Mouse (Mus musculus): Measurements from ENCODE around the gene Sdr42e1.

The Sdr42e1 gene

GRCm38 (mm10) chr8:117677011-117677410 lies 3.5 kb upstream of the Sdr42e1 start:
- no peak for TF ChIP-seq GATA4 (IDR thresholded peaks at IDR 0.05; ENCODE audit: insufficient replicate concordance, low read length)

DNA sequence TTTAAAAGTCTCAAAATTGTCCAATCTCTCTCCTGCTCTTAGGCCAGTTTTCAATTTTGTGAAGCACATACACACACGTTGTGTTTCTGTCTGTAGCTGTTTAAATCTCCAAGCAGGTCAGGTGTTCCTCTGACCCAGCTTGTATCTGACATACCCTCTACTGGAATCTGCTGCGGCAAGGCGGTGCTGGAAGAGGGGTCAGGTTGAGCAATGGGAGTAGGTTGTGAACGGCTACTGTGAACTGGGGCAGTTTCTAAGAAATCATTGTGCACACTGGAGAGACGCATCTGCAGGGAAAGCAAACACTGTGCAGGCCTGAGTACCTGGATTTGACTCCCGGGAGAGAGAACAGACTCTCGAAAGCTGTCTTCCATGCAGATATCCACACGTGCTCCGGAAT lies 3.0 kb upstream of the Sdr42e1 start:
- TF ChIP-seq GATA4 (IDR thresholded peaks at IDR 0.05; ENCODE audit: insufficient replicate concordance, low read length): no peak

- TF ChIP-seq GATA4 (IDR thresholded peaks at IDR 0.05; ENCODE audit: insufficient replicate concordance, low read length): no peak
Observed at GRCm38 (mm10) chr8:117675171-117675570, 1.7 kb upstream of the Sdr42e1 start.

DNA sequence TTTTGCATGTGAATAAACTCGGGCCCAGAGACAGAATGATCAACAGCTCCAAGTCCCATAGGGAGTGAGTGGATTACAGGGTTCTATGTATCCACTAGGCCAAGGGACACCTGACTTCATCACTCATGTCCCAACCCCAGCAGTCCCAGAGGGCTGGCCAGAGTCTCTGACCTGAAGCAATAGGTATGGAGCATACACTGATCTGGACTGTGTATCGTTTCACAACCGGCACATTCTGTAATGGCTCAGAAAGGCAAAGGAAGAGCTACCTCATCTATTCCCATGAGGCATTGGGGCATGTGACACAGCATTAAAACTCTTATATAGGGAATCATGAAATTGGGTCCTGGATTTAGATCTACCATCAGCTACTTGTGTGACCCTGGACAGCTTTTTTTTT lies 931 bp downstream of the Sdr42e1 start:
- TF ChIP-seq GATA4 (IDR thresholded peaks at IDR 0.05; ENCODE audit: insufficient replicate concordance, low read length): no peak

GRCm38 (mm10) chr8:117670461-117670860 lies 3.0 kb downstream of the Sdr42e1 start:
- TF ChIP-seq GATA4 (IDR thresholded peaks at IDR 0.05; ENCODE audit: insufficient replicate concordance, low read length): no peak

GRCm38 (mm10) chr8:117667349-117668124 lies 6.0 kb downstream of the Sdr42e1 start:
- TF ChIP-seq GATA4 (IDR thresholded peaks at IDR 0.05; ENCODE audit: insufficient replicate concordance, low read length): no peak

DNA sequence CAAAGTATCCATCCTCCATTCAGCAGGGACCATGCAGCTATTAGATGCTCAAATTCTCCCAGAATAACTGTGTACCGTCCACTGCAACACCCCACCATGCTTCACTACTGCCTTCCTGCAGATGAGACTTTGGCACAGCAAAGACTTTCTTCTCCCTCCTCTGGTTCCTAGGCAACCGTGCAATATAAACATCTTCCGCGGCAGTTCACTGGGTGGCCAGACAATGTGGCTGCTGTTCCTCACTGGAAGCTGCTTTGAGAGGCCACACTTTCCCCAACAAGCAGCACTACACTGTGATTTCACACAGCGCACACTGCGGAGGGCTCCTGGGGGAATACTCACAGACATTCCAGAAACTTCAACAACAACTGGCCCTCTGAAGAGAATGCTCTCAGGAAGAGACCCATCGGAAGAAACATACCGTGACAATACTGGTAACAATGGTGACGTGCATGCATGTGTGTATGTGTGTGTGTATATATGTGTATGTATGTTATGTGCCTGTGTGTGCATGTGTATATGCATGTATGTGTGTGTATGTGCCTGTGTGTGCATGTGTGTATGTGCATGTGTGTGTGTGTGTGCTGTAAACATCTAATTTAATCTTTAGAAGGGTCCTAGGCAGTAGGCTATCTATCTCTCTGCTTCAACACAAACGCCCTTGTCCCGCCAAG lies 13.0 kb downstream of the Sdr42e1 start:
- no peak for TF ChIP-seq GATA4 (IDR thresholded peaks at IDR 0.05; ENCODE audit: insufficient replicate concordance, low read length)

- no peak for TF ChIP-seq GATA4 (IDR thresholded peaks at IDR 0.05; ENCODE audit: insufficient replicate concordance, low read length)
Observed at GRCm38 (mm10) chr8:117658990-117659389, 14.5 kb downstream of the Sdr42e1 start.

DNA sequence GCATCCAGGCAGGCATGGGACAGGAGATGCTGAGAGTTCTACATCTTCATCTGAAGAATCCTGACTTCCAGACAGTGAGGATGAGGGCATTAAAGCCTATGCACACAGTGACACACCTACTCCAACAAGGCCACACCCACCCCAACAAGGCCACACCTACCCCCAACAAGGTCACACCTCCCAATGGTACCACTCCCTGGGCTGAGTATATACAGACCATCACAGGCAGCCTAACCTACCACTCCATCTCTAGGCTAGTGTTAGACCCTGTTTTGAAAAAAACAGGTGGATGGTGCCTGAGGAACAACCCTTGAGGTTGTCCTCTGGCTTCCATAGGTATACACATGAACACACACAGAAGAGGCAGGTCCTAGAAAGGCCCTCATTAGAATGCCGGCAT lies 21.2 kb downstream of the Sdr42e1 start:
- no peak for TF ChIP-seq GATA4 (IDR thresholded peaks at IDR 0.05; ENCODE audit: insufficient replicate concordance, low read length)

- TF ChIP-seq GATA4 (IDR thresholded peaks at IDR 0.05; ENCODE audit: insufficient replicate concordance, low read length): peak; percentile 12; the same call in 1 of the 2 replicates
Observed at GRCm38 (mm10) chr8:117646440-117646839, 27.0 kb downstream of the Sdr42e1 start.

- no peak for TF ChIP-seq GATA4 (IDR thresholded peaks at IDR 0.05; ENCODE audit: insufficient replicate concordance, low read length)
Observed at GRCm38 (mm10) chr8:117646020-117646419, 27.5 kb downstream of the Sdr42e1 start.

DNA sequence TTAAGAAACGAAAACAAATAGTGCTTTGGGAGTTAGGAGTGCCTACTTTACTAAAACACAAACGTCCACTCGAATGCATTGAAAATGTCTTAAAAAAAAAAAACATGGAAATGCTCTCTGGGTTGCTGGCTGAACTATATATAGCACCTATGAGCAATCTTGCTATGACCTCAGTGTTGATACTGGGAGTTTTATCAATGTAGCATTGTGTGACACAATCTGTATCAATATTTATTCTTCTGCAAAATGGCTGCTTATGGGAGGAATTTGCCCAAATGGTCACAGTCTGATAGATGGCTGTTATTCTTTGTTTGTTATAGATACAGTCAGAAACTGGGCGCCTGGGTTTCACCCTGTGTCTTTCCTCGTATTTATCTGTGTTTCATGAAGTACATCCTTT lies 28.0 kb downstream of the Sdr42e1 start:
- TF ChIP-seq GATA4 (IDR thresholded peaks at IDR 0.05; ENCODE audit: insufficient replicate concordance, low read length): no peak

GRCm38 (mm10) chr8:117639631-117640030 lies 33.9 kb downstream of the Sdr42e1 start:
- no peak for TF ChIP-seq GATA4 (IDR thresholded peaks at IDR 0.05; ENCODE audit: insufficient replicate concordance, low read length)

DNA sequence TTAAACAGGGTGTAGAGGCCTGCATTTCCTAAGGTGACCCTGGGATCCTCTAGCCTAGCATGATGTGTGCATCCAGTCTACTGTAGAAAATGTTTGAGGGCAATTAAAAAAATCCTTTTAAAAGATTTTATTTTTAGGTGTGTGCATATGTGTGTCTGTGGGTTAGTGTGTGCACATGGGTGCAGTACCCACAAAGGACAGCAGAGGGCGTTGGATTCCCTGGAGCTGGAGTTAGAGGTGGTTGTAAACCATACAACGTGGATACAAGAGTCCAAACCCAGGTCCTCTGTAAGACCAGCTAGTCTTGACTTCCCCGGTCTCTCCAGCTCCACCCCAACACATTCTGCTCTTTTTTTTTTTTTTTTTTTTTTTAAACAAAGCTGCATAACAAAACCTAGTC lies 36.0 kb downstream of the Sdr42e1 start:
- TF ChIP-seq GATA4 (IDR thresholded peaks at IDR 0.05; ENCODE audit: insufficient replicate concordance, low read length): no peak

DNA sequence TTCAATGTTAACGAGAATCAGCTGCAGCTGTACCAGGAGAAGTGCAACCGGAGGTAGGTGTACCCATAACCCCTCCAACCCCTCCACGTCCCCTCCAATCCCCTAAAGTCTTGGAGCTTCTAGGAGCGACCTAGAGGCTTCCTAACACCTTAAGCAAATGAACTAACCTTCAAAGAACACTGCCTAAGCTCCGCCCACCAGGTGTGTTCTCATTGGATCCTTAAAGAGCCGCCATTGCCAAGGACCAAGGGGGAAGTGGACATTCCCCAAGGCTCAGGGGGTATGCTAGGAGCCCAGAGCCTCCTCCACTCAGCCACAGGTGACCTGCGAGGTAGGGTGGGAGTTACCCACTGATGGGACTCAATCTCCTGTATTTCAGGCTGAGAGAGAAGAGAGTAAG lies 39.1 kb downstream of the Sdr42e1 start:
- no peak for TF ChIP-seq GATA4 (IDR thresholded peaks at IDR 0.05; ENCODE audit: insufficient replicate concordance, low read length)

DNA sequence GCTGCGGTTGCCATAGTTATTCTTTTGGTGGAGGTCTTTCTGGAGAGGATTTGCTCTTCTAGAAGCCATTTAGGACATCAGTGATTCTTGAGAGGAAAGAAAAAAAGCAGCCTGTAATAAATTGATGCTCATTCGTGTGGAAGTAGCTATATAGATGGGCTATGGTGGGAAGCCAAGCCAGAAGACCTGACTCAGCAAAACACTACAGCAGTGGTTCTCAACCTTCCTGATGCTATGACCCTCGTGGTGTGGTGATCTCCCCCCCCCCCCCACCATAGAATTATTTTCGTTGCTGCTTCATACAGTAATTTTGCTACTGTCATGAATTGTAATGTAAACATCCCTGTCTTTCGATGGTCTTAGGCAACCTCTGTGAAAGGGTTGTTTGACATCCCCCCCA lies 41.0 kb downstream of the Sdr42e1 start:
- no peak for TF ChIP-seq GATA4 (IDR thresholded peaks at IDR 0.05; ENCODE audit: insufficient replicate concordance, low read length)

All from liver, adult (tissue).